Mouse (Mus musculus): ENCODE measurements around the gene Zcchc12.

Zcchc12 gene

DNA sequence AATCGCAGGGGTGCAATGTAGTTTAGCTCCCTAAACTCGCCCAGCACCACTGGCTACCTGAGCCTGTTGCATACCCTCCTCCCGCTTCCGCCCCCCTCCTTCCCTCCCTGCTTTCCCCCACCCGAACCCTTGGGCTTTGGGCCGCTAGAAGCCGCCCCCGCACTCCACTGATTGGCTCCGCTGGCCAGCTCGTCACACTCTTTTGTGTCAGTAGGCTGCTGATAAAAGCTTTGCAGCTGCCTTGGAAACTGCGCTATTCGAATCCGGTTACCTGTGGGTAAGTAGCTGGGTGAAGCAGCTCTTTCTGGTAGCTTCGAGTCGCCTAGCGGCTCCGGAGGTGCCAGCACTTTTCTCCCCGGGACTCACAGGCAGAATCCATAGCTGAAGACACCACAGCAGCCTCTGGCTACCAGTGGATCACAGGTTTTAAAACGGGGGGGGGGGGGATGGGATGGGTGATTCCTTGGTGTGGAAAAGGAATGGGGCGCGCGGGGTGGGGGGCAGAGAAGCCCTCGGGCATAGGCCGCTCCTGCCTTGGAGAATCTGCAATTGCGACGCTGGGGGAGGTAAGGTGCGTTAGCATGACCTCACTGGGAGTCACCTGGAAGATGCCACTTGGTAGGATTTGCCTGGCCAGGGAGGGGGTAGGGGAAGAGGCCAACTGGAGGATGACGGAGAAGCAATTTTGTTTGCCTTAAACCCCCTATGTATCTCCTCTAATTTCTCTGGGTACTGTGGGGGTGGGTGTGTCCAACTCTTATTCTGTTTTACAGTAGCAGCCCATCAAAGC, at the start of gene Zcchc12:
Zcchc12 (plus strand) TSS at position 169 of the 790 bp plus-strand sequence.
- peak in 1 of 2 experiments; percentile 18 for DNase-seq

DNA sequence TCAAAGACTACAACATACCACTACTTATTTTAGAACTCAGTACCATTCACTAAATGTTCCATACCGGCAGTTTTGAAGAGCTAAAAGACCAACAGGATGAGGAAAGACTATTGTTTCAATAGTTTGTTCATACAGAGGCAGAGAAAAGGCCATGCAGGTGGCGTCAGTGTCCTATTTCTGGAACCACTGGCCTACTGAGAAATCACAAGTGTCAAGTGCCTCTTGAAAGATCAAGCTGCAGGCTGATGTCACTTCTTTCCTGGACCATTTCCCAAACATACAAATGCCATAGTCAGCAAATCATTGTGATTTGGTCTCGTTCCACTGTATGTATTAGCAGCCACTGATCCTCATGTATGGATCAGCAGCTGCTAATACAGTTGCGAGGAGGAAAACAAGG, 49.0 kb upstream of the Zcchc12 start:
- peak; percentile 6 to 37 for DNase-seq

DNA sequence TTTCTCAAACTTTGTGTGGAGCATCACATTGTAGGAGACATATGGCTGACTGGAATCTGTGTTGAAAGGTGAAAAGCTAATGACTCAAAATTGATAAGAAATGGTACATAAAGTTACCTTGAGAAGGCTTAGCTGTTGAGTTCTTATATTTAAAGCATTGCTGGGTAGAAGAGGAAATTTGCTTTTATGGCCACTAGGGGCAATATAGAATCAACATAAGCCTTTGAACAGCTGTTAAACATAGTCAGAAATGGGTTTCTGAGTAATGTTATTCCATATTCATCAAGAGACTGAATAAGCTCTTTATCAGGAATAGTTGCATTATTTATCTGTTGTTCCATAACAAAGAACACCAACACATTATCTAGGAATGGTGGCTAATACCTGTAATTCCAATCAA, 45.6 kb upstream of the Zcchc12 start:
- no peak for DNase-seq

DNA sequence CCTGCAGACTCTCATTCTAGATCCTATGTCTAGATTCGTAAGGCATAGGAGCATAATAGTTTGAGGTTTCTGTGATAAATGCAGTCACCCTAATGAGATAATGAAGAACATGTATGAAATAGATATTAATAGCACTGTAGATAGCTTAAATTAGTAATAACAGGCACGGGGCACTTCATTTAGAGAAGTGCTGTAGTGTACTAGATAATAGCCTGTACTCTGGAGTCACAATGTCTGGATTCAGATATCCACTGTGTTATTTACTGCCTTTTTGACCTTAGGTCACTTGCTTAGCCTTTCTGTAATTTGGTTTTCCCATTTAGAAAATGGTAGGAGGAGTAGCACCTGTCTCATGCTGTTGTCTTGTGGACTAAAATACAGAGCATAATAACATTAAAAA, 39.0 kb upstream of the Zcchc12 start:
- DNase-seq: no peak

DNA sequence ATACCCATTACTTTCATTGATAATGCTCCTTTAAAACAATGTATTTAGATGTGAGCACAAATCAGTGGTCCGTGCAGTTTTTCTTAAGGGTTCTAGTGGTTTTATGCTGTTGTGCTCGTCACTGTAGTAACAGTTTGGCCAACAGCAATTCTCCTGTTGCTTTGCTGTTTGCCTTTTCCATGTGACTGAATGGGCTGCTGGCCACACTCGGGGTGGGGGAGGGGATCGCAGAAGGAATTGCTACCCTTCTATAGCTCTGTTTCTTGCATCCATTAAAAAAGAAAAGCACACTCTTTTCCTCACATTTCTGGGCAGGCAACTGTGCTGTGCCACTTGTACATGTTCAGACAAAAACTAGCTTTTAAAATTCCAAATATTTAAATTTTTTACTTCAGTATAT, 34.1 kb upstream of the Zcchc12 start:
- DNase-seq: peak in 1 of 2 experiments; percentile 6

DNA sequence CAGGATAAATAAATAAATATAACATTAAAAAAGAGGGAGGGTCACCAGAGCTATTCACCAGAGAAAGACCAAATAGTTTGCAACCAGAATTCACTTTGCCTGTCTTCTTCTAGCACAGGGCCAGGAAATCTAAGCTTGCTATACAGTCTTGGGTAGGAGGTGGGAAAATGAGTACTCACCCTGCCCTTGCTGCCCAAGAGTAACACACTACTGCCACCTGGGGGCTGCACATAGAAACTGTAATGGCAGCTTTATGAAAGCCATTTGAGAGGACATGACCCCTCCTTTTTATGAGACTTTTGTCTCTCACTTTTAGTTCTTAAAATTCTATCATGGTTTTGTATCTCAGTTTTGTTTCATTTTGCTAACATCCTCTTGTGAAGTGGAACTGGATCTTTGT, 12.1 kb upstream of the Zcchc12 start:
- DNase-seq: peak; percentile 29 to 51

DNA sequence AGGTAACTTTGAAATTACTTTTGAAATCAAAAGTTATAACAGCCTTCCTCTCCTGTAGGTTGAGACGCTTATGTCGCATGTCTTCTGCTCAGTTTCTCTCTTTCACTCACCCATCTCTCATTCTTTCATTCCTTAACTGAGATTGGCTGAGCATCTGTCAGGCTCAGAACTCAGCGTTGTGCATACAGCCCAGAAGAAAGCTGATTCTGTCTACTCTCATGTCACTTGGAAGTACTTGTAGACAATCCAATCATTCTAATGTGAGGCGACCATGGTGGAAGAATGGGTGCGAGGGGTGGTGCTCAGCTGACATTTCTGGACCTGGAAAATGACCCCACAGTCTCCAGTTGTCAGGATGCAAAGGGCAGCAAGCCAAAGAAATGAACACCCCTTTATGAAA, 9.7 kb upstream of the Zcchc12 start:
- DNase-seq: no peak

DNA sequence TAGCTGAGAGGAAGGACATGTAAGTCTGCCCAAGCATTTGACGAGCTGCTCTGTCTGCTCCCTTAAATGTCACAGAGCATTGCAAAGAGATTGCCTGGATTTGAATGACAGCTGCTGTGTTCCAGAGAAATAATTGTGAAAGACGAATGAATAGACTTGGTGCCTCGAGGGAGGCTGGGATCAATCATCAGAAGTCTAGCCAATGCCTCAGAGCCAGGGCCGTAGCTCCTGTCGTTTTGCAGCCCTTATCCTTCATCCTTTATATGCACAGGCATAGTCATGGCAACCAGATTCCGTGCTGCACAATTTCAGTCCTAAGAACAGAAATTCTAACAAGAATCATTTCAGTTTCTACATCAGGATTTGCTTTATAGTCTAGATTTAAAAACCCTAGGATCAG, 9.3 kb upstream of the Zcchc12 start:
- no peak for DNase-seq

DNA sequence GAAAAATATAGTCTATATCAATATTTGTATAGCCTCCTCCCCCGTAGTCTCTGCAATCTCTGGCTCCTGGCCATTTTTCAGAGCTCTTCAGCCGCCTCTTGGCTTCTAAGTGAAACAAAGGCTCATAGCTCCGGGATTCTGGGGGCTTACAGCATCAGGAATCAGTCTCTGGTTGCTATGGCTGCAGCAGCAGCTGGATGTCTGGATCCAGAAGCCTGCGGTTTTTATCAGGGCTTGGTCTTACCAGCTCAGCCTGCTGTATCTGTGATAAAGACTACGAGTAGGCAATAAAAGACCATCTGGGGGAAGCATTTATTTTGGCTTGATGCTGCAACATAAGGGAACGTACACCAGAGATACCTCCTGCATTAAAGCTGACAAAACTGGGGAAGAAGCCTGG, 1.8 kb upstream of the Zcchc12 start:
- DNase-seq: no peak

DNA sequence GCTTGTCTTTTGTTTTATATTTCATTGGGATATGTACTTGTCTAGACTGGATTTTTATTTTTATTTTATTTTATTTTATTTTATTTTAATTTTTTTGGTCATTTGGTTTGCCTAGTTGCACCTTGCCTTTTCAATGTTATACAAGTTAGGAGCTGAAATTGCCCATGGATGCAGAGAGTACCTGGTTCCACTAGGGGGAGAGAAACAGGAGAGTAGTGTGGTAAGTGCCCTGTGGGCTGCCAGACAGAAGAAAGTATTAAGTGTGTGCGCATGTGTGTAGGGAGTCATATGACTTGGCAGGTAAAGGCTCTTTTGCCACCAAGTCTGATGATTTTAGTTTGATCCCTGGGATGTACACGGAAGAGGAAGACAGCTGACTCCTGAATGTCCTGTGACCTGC, 13.8 kb downstream of the Zcchc12 start:
- DNase-seq: no peak

DNA sequence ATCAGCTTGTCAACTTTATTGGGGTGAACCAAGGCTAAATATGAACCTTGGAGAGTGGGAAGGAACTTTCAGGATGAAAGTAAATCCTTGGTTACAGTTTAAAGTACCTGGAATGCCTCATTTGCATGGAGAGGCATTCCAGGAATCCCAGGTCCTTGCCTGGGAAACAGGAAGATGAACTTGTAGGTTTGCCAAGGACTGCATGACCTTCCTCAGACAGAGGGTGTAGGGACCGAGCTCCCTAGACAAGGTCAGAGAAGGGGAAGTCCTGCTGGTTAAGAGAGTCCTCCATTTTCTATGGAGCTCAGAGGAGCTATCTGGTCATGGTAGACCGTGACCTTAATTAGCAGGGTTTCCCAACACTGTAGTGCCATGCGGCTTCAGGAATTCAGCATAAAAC, 15.5 kb downstream of the Zcchc12 start:
- DNase-seq: no peak

DNA sequence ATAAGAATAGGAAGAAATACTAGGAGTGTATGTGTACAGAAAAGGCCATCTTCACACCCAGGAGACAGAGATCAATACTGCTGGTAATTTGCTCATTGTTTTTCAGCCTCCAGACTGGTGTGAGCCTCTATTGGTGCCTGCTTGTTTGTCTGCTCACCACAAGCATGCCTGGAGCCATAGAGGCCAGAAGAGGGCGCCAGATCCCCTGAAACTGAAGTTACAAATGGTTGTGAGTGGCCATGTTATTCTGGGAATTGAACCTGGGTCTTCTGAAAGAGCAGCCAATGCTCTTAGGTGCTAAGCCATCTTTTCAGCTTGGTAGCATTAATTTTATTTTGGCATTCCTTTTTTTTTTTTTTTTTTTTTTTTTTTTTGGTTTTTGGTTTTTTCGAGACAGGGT, 25.7 kb downstream of the Zcchc12 start:
- DNase-seq: no peak

DNA sequence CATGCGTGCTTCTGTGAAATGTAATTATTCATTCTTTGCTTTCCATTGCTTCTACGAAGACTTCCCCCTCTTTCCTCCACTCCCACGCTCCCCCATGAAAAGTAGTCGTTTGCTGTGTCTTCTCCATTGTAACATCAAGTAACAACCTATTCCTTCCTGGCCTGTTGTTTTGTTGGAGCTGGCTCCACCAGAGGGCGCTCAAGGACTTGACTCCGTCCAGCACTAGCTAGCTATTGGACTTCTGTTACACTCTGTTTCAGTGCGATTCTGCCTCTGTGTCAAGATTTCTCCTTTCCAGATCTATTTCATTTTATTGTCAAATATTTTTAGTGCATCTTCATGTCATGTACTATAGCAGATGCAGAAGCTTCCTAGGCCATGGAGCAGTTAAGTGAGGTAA, 30.1 kb downstream of the Zcchc12 start:
- peak; percentile 58 to 70 for DNase-seq

DNA sequence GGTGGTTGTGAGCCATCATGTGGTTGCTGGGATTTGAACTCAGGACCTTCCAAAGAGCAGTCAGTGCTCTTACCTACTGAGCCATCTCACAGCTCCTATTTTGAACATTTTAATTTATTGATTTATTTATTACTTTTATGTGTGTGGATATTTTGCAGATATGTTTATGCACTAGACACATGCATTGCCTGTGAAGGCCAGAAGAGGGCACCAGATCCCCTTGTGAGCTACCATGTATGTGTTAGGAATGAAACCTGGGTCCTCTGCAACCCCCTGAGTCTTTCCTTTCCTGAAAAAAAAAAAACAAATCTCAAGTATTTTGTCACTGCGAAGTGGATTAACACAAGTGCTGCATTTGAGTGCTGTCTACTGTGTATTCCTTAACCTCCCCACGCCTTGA, 30.9 kb downstream of the Zcchc12 start:
- peak; percentile 9 to 33 for DNase-seq

DNA sequence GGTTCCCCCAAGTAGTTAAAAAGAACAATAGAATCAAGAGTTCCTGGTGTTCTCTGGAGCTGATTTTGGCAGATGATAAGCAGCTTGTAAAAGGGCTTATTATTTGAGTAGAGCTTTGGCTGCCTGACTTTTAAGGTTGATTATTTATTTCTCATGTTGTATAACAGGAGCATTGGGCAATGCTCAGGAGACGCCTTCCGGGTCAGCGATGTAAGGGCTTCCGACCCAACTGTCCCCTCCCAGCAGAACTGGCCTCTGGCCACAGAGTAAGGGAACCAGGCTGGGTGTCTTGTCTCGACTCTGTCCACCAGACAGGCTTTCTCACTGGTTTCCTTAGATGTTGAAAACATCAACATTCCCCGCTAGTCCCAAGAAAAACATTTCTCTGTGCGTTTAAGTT, 33.2 kb downstream of the Zcchc12 start:
- peak; percentile 9 to 19 for DNase-seq

DNA sequence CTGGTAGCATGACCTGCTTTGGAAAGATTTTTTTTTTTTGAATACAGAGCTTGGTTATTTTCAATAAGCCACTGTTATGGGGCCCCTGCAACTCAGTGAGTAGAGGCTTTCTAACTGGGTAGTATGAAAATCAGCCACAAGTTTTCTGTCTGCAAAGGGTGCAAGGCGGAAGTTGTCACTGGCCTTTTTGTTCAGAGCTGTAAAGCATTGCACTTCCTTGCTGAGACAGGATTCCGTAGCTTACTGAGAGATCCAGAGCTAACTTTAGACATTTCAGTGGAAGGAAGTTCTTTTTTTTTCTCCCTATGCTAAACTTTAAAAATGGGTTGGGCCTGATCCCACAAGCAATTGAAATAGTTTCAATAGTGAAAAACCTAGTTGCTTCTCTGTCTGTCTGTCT, 33.6 kb downstream of the Zcchc12 start:
- DNase-seq: no peak

DNA sequence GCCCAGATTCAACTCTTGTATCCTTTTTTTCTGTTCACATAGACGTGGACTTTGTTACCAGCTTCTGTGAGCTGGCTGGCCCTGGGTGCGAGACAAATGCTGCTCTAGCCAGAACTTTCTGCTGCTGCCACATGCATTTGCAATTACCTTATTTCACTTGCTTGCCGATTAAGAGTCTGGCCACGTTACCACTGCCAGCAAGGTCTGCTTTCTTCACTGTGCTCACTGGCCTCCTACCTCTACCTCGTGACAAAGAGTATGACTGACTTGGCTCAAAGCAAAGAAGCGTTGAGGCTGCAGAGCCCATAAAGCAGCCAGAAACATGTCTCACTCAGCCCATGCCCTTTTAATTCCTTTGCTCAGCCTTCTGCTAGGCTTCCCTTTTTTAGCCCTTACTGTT, 39.9 kb downstream of the Zcchc12 start:
- no peak for DNase-seq
